Mouse (Mus musculus): ENCODE results near the gene Mns1.
A peak's percentile ranks its signal among the peaks of the same experiment; 100 is the strongest.
"Not testable (repeated sequence)": the region's sequence is repeated elsewhere in the genome, so short reads cannot be mapped to it uniquely, and the experiment has no call there.

The Mns1 gene

GRCm38 (mm10) chr9:72425300-72425850 lies 12.4 kb upstream of the Mns1 start:
- no peak for DNase-seq (ENCODE audit: low spot score in 2 of 2)

DNA sequence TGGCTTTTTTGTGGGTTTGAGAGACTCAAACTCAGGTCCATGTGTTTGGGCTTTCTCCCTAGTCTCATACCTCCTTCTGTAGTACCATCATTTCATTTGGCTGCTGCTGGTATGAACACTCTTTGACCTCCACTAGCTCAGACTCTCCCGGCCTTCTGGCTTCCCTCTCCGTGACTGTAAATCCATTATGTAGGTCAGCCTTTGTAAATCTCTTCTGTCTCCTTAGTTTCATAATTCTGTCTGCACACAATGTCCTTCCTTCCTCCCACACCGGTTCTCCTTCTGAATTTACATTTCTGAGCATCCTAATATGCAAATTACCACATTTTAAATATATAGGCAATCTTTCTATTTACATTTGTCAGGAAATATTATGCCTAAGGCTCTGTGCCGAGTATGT lies 9.9 kb upstream of the Mns1 start:
- no peak for DNase-seq (ENCODE audit: low spot score in 2 of 2)

GRCm38 (mm10) chr9:72434876-72435275 lies 2.9 kb upstream of the Mns1 start:
- no peak for DNase-seq (ENCODE audit: low spot score in 2 of 2)

GRCm38 (mm10) chr9:72438749-72439148 lies 938 bp downstream of the Mns1 start:
- no peak for DNase-seq (ENCODE audit: low spot score in 2 of 2)

- no peak for DNase-seq (ENCODE audit: low spot score in 2 of 2)
Measured at GRCm38 (mm10) chr9:72440358-72440757, 2.5 kb downstream of the Mns1 start.

DNA sequence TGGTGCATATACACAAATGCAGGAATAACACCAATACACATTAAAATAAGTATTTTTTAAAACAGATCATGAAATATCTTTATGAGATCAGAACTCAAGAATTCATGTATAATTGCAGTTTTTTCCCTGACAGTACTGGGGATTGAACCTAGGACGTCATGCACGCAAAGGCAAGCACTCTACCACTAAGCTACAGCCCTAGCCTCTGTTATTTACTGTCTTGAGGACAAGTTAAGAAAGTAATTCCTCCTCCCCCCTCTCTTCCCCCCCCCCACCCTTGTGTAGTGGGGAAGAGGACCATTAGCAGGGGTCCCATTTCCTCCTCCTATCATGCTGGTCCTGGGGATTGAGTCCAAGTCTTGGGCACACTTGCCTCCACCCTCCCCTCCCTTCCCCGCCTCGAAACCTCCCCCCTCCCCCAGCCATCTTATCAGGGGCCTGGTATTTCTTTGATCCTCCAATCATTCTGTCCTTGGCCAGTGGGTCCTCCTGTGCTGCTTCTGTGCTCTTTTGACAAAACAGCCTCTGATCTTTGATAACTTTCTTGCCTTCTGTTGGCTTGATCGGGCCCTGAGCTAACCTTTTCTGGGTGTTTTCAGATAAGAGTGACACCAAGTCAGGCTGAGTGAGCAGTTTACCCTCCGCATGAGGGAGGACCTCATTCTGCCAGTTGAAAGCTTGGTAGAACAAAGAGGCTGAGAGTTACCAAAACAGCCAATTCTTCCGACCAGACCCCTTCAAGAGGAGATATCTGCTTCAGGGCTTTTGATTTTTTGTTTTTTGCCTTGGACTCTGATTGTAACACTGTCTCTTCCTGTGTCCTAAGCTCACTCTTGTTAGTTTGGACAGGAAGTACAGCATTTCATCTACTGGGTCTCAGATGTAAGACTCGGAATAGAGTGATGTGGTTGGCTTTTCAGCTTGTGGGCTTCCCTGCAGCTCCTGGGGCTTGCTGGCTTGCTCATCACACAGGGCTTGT lies 3.4 kb downstream of the Mns1 start:
- no peak for DNase-seq (ENCODE audit: low spot score in 2 of 2)

GRCm38 (mm10) chr9:72441927-72442715 lies 4.3 kb downstream of the Mns1 start:
- DNase-seq (ENCODE audit: low spot score in 2 of 2), result no peak

- DNase-seq (ENCODE audit: low spot score in 2 of 2), result peak in 1 of 2 experiments; percentile 39
Measured at GRCm38 (mm10) chr9:72448026-72448425, 10.2 kb downstream of the Mns1 start.

DNA sequence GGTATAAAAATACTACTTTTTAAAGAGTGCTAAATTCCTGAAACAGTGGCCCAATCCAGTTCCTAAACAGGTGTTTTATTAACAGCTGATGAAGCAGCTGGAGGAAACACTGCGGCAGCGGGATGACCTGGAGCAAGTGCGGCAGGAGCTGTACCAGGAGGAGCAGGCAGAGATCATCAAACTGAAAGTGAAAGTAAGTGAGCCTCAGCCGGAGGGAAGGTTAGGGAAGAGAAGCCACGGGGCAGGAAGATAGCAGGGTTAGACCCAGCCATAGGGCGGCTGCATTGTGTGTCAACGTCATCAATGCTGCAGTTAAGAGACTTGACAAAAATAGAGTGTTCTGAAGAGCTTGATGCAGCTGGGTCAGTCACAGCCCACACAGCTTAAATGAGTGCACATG lies 11.6 kb downstream of the Mns1 start:
- DNase-seq (ENCODE audit: low spot score in 2 of 2), result peak in 1 of 2 experiments; percentile 9

GRCm38 (mm10) chr9:72449841-72450240 lies 12.0 kb downstream of the Mns1 start:
- no peak for DNase-seq (ENCODE audit: low spot score in 2 of 2)

GRCm38 (mm10) chr9:72450363-72450762 lies 12.6 kb downstream of the Mns1 start:
- DNase-seq (ENCODE audit: low spot score in 2 of 2), result no peak

GRCm38 (mm10) chr9:72451111-72451510 lies 13.3 kb downstream of the Mns1 start:
- DNase-seq (ENCODE audit: low spot score in 2 of 2), result no peak

DNA sequence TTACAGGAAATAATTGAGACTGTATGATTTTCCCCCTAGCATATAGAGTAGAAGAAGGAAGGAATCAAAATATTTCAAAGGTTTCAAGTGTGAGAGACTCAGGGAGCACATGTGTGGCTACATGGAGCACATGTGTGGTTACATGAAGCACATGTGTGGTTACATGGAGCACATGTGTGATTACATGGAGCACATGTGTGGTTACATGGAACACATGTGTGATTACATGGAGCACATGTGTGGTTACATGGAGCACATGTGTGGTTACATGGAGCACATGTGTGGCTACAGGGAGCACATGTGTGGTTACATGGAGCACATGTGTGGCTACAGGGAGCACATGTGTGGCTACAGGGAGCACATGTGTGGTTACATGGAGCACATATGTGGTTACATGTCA lies 16.5 kb downstream of the Mns1 start:
- not testable (repeated sequence) for DNase-seq (ENCODE audit: low spot score in 2 of 2)

DNA sequence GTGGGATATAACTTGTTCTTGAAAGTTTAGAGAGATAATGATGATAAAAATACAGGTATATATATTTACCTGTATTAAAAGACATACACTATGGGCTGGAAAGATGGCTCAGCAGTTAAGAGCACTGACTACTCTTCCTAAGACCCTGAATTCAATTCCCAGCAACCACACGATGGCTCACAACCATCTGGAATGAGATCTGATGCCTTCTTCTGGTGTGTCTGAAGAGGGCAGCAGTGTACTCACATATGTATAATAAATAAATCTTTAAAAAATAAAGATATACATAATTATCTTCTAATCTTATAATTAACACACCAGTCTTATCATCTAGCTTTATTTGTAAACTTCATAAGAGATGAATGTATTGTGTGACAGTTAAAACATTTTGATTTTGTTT lies 18.6 kb downstream of the Mns1 start:
- no peak for DNase-seq (ENCODE audit: low spot score in 2 of 2)

- peak; percentile 18 to 29 for DNase-seq (ENCODE audit: low spot score in 2 of 2)
Measured at GRCm38 (mm10) chr9:72458233-72458632, 20.4 kb downstream of the Mns1 start.

DNA sequence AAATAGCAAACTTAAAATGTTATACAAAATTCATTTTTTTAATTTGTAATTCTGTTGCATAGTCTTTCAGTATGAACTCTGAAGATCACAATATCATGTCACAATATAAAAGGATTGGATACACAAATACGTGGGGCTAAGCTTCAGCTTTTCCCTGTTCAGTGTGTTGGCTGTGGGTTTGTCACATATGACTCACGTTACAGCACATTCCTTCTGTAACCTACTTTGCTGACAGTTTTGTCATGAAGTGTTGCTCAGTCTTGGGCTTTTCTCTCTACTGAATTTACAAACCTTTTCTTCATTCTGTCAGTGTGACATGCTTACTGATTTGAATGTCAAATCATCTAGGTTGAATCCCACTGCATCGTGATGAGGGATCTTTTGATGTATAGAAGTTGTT lies 21.9 kb downstream of the Mns1 start:
- no peak for DNase-seq (ENCODE audit: low spot score in 2 of 2)

DNA sequence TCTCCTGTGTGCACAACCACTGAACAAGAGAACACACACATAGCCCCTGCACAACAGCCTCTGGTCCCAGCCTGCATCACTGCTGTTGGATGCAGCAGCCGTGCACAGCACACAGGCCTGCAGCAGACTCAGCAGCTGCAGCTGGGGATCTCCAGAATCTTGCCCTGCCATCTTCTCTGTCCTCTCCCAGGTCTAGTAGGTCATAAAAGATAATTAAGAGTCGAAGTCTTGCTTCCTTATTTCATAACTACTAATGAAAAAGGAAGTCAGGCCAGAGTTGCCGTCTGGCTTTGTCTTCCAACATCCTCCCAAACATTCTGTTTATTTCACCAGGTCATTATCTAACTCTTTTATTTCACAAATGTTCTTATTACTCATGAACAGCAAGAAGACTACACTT lies 23.0 kb downstream of the Mns1 start:
- no peak for DNase-seq (ENCODE audit: low spot score in 2 of 2)

- DNase-seq (ENCODE audit: low spot score in 2 of 2), result no peak
Measured at GRCm38 (mm10) chr9:72462427-72462826, 24.6 kb downstream of the Mns1 start.

DNA sequence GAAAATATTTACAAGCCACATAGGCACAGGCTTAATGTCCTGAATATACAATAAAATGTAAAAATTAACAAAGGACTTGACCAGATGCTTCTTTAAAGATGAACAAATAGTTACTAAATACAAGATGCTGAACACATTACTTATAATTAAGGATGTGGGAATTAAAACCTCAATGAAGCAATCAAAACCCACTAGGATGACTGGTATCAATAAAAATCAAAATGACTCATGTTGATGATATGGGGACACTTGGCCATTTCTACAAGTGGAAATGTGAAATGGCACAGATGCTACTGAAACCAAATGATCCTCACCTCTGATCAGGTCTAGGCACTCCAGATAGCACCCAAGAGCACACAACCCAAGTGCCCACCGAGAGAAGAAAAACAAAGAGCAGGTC lies 27.0 kb downstream of the Mns1 start:
- no peak for DNase-seq (ENCODE audit: low spot score in 2 of 2)

DNA sequence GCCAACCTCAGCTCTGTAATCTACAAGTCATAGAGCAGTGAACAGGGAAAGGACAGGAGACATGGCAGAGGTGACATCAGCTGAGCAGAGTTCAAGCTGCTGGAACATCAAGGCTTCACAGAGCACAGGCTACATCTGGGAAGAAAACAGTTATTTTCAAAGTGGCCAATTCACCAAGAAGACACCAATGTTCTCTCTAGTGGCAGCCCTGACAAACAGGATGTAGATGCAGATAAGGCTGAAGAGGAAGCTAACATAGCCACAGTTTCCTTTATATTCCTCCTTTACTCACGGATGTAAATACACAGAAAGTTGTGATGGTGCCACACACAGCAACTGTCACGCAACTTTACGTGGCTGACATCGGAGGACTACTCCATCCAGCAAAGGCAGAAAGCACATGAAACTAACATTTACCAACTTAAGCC lies 28.0 kb downstream of the Mns1 start:
- DNase-seq (ENCODE audit: low spot score in 2 of 2), result no peak

DNA sequence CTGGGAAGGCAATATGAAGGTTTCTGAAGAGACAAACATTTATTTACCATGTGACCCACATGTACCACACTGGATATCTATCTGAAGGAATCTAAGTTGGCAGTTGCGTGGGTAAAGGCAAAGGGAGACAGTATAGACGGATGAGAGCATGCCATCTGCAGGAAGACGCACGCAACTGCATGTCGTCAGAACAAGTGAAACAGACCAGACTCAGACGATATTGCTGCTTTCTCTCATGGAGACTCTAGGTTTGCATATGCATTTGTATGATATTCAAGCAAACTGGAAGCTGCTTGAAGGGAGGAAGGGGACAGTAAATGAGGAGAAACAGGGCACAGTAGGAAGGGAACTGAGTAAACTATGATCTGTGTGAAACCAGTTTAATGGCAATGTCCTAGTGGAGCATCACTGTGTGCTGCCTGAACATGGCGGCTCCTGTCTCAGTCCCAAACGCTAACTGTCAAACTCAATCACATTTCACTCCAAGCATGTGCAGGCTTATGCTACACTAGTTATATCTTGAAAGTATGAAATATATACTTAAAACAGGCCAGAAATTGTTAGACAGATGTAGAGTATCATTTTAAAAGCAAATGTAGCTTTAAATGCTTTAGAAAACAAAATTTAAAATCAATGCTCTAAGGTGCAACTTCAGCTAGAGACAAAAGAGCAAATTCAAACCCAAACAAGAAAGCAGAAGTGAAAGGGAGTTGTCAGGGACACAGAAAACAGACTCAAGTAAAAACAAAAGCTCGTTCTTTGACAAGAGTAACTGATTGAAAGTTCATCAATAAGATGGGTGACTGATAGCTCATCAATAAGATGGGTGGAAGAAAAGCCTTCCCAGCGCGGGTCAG lies 30.0 kb downstream of the Mns1 start:
- DNase-seq (ENCODE audit: low spot score in 2 of 2), result no peak

Data from urinary bladder, adult 18-20 months (tissue).